Mouse (Mus musculus): ENCODE results near the gene Zfp597.

DNA sequence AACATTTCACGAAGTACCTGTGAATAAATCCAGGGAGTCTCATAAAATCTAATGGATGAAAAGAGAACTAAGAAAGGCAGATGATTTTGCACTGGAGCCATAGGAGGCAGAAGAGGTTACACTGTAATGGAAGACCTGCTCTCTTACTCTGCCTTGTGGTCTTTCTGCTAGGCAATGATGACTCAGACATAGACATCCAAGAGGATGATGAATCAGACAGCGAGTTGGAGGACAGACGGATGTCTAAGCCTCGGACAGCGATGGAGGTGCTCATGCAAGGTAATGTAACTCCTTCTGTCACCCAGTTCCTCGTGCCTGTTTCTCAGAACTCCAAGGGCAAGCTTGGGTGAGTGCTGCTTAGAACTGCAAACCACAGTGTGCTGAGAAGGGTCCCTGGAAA, 49.2 kb upstream of the Zfp597 start:
- TF ChIP-seq POLR2A (IDR thresholded peaks at IDR 0.05; ENCODE audit: insufficient read depth, low read length) (no peak), CTCF (IDR thresholded peaks at IDR 0.05; ENCODE audit: low read depth, low read length) (no peak)

Data from ES-Bruce4 (cell line).